Mouse (Mus musculus) cerebellum, adult 2 months (tissue): ENCODE measurements around the gene Bpi.

ENCODE experiments used
- CTCF ChIP-seq: fragments of 200-500 bp; IDR thresholded peaks from 2 replicates; pipeline ENCODE4 v1.5.1; 2011; ENCODE audit warnings: low read depth, mild to moderate bottlenecking, control low read depth, low read length, moderate library complexity, borderline replicate concordance; ENCODE audit not compliant: insufficient read depth
- POLR2A ChIP-seq: fragments of 200-500 bp; IDR thresholded peaks from 2 replicates; pipeline ENCODE4 v1.6.1; 2011; ENCODE audit warnings: low read length, control low read depth, borderline replicate concordance; ENCODE audit not compliant: insufficient read depth

DNA sequence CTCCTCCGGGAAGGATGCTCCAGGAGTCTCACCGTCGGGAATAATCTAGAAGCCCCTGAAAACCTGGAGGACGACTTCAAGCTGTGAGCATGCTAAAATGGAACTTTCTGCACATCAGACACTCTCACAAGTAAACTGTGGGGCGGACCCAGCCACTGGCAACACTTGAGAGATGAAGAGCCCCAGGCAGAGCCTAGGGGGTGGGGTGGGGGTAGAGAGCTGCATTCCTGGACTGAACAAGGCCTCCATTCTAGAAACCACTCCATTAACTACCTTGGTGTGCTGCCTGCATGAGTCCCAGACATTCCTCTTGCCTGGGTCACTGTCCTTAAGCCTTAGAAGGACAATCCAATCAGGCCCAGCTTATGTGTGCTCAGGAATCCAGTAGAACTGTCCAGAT, 26.8 kb upstream of the Bpi start:
- TF ChIP-seq POLR2A (no peak), CTCF (no peak)
